Comparison of ENCODE assay signal across 8 mouse cellular contexts in genomic region chr2:155380261-155381059, GRCm38 (mm10). TPM values are rescaled to one million over a fixed set of nuclear protein-coding genes. Genes with fewer than 3 reads are reported as not detected.
A peak's percentile ranks its signal among the peaks of the same experiment; 100 is the strongest.
DNase-seq lines count a peak whose midpoint lies in the region; ATAC-seq and TF ChIP-seq lines count a peak whose summit lies in the region.

Gene Trp53inp2 (plus strand): TSS chr2:155381059.

- ATAC-seq in hindbrain, postnatal 0 days = no peak
- ATAC-seq in neural tube, embryonic 13.5 days (ENCODE audit: low read depth) = no peak

- H3K27ac ChIP-seq in hindbrain, postnatal 0 days = peak within 1 kb of the TSS; percentile 100
- peak within 1 kb of the TSS; percentile 98 for H3K27ac ChIP-seq in limb, embryonic 10.5 days
- peak within 1 kb of the TSS; percentile 99 for H3K27ac ChIP-seq in neural tube, embryonic 13.5 days (replicated peaks)

- peak within 1 kb of the TSS; percentile 87 for H3K4me3 ChIP-seq in hindbrain, postnatal 0 days (ENCODE audit: low read length)
- H3K4me3 ChIP-seq in limb, embryonic 10.5 days = peak within 1 kb of the TSS; percentile 93
- peak within 1 kb of the TSS; percentile 74 for H3K4me3 ChIP-seq in neural tube, embryonic 13.5 days

- H3K27me3 ChIP-seq in hindbrain, postnatal 0 days (ENCODE audit: insufficient read depth, low read length) = no peaks in the 10 kb centered on the region
- peaks cover 28% of the 10 kb centered on the region for H3K27me3 ChIP-seq in limb, embryonic 10.5 days (ENCODE audit: low read depth, poor library complexity, severe bottlenecking)
- H3K27me3 ChIP-seq in neural tube, embryonic 13.5 days = peaks cover 10% of the 10 kb centered on the region

- no peaks in the 10 kb centered on the region for H3K9me3 ChIP-seq in hindbrain, postnatal 0 days (ENCODE audit: low read length)
- no peaks in the 10 kb centered on the region for H3K9me3 ChIP-seq in limb, embryonic 10.5 days (replicated peaks)
- no peaks in the 10 kb centered on the region for H3K9me3 ChIP-seq in neural tube, embryonic 13.5 days

- H3K36me3 ChIP-seq in hindbrain, postnatal 0 days (ENCODE audit: insufficient read depth, low read length) = no peaks in the 10 kb centered on the region
- H3K36me3 ChIP-seq in limb, embryonic 10.5 days = peaks cover 4% of the 10 kb centered on the region; the same call in 1 of the 2 replicates
- H3K36me3 ChIP-seq in neural tube, embryonic 13.5 days = peaks cover 4% of the 10 kb centered on the region

- peaks cover 19% of the 10 kb centered on the region for H3K4me1 ChIP-seq in hindbrain, postnatal 0 days (ENCODE audit: insufficient read depth, low read length)
- peaks cover 20% of the 10 kb centered on the region for H3K4me1 ChIP-seq in limb, embryonic 10.5 days
- peaks cover 43% of the 10 kb centered on the region for H3K4me1 ChIP-seq in neural tube, embryonic 13.5 days (replicated peaks)

- peak; percentile 46 for DNase-seq in cerebellum, adult 11-12 months
- DNase-seq in cerebellum, postnatal 4 days (ENCODE audit: low spot score in 2 of 2) = no peak
- DNase-seq in adrenal gland, postnatal 14 days = peak; percentile 36
- DNase-seq in gastrocnemius, adult 8-10 months (ENCODE audit: low spot score in 2 of 2) = no peak
- DNase-seq in hindbrain, postnatal 0 days (ENCODE audit: low spot score) = peak; percentile 10
- DNase-seq in limb, embryonic 10.5 days (ENCODE audit: low spot score) = no peak
- DNase-seq in urinary bladder, postnatal 10 days (ENCODE audit: low spot score) = no peak

- H3K9ac ChIP-seq in hindbrain, postnatal 0 days (replicated peaks; ENCODE audit: low read length) = peak within 1 kb of the TSS; percentile 97
- peak within 1 kb of the TSS; percentile 95 for H3K9ac ChIP-seq in neural tube, embryonic 13.5 days

- WGBS in hindbrain, postnatal 0 days = 32% methylated on average over 8 of the region's 8 CpGs
- 54% methylated on average over 8 of the region's 8 CpGs for whole genome bisulfite sequencing in limb, embryonic 10.5 days
- 41% methylated on average over 8 of the region's 8 CpGs for WGBS in neural tube, embryonic 13.5 days

- TF ChIP-seq CTCF in hindbrain, postnatal 0 days (IDR thresholded peaks at IDR 0.05; ENCODE audit: low read depth) = no peak

- H3K4me2 ChIP-seq in hindbrain, postnatal 0 days (ENCODE audit: low read depth, low read length) = peak within 1 kb of the TSS; percentile 93
- peak within 1 kb of the TSS; percentile 88 for H3K4me2 ChIP-seq in neural tube, embryonic 13.5 days

RNA-seq across cellular contexts. Expression of gene Trp53inp2, which starts in this region (rescaled TPM):
- 278 and 345 TPM in 2 replicates for total RNA-seq in adrenal gland, postnatal 14 days (2021)
- total RNA-seq in gastrocnemius, adult 8-10 months (2022) = 100 to 1,000 TPM; 238 to 367 (median 290) TPM
- 120 and 141 TPM in 2 replicates for total RNA-seq in hindbrain, postnatal 0 days (2014; rRNA removed)
- 54.8 and 61.3 TPM in 2 replicates for polyA plus RNA-seq in hindbrain, postnatal 0 days (2015; fragmentation: Nextera tagmentation; extraction: Ambion mirVana)
- 15.2 and 23.5 TPM in 2 replicates for polyA plus RNA-seq in limb, embryonic 10.5 days (2016; fragmentation: Nextera tagmentation; extraction: Ambion mirVana)
- polyA plus RNA-seq in neural tube, embryonic 13.5 days (2015; fragmentation: Nextera tagmentation; extraction: Ambion mirVana) = 136 and 139 TPM in 2 replicates

Comparison
In these comparisons a context has a peak if more than half of its experiments do, and no peak if none do; other contexts are left out.
1. DNase-seq: peak in cerebellum, adult 11-12 months (single experiment), adrenal gland, postnatal 14 days (single experiment) and hindbrain, postnatal 0 days (single experiment); none in cerebellum, postnatal 4 days (0 of 2), gastrocnemius, adult 8-10 months (0 of 2), limb, embryonic 10.5 days (single experiment) and urinary bladder, postnatal 10 days (single experiment).
2. Peak in every context shown above with its lines, with median percentiles within 50 percentile points of each other: H3K27ac ChIP-seq and H3K4me3 ChIP-seq.